Mouse (Mus musculus): ENCODE data around the gene Gal3st1.

DNA sequence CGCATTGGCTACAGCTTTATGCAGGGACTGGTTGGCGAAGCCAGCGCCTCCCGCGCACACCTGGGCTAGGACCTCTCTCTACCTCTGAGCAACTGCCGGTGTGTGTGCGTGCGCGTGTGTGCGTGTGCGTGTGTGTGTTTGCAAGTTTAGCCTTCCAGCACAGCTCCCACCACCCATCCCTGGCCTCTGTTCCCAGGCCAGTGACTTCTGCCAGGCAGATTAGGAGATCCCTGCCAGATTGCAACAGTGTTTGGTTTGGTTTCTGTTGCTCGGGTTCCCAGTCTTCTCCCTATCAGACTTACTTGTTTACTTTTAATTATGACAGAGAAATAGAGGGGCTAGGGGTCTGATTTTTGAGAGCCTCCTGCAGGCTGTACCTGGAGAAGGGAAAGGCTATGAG is 48.5 kb downstream of the Gal3st1 start:
- no peak for TF ChIP-seq POLR2A (IDR thresholded peaks at IDR 0.05; ENCODE audit: borderline replicate concordance, low read depth, low read length)
- TF ChIP-seq CTCF (IDR thresholded peaks at IDR 0.05; ENCODE audit: low read depth, low read length) = no peak
